Mouse (Mus musculus) G1E-ER4 (cell line): ENCODE measurements around the gene Aldh8a1. TPM values are rescaled to one million over a fixed set of nuclear protein-coding genes. Genes with fewer than 3 reads are reported as not detected.

Experiments used
- GATA1 ChIP-seq: IDR thresholded peaks from one replicate; pipeline ENCODE4 v1.8.0; 2012; ENCODE audit warnings: low read length, inconsistent platforms
- polyA plus RNA-seq: library from polyadenylated mRNA; stranded (reverse); fragments of >175 nt; gene quantifications from 2 replicates; pipeline ENCODE4 v1.2.3, GENCODE M21; 2012

The Aldh8a1 gene
- polyA plus RNA-seq = not detected in 2 replicates

DNA sequence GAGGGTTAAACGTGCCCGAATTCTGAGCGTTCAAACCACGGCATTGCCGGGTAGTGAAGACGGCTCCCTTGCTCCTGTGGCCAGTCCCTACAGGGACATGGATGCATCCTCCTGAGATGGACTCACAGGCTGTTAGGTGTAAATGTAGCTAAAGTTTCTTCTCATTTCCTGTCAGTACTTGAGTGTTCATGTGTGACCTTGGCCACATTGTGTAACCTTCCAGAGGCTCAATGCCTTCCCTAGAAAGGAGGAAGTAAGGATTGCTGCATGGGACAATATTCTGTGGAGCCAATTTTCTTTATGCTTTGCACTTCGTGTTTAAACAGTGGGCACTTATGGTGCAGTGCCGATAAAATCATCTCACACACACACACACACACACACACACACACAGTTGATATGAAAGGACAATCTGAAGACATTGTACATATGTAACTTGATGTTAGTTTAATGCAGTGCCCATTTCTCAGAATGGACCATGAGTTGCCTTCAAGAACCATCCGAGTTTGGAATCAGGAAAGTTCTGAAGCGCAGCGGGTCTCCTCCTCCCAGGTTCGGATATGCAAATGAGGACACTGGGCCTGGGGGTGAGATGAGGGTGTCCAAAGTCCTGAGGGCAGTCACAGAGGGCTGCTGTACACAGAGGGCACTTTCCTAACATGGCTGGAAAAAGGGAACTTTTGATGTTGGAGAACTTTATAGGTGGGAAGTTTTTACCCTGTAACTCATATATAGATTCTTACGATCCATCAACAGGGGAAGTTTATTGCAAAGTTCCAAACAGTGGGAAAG, at the start of gene Aldh8a1:
Gene Aldh8a1 (plus strand): TSS at position 610 of the 792 bp plus-strand sequence.
- no peak for TF ChIP-seq GATA1

DNA sequence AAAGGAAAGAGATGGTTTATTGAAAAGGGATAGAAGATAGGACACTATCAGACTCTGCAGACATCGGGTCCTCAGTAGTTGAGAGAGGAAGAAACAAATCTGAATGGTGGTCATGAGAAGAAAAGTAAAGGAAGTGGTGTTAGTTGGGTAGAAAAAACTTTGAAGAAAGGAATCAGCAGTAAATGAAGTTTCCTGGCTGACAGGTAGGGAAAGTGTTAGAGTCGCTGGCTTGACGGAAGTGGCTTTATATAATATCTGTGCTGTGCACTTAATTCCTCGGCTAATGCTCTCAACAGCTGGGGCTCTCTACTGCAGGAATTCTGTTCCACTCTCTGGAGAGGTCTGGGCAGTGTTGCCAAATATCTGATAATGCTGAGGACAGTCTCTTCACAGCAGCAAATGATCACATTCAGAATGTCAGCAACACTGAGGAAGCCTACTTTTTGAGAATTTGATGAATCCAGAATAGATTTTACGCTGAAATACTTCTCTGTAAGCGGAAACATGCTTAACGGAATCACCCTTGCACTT, 49.4 kb upstream of the Aldh8a1 start:
- no peak for TF ChIP-seq GATA1

DNA sequence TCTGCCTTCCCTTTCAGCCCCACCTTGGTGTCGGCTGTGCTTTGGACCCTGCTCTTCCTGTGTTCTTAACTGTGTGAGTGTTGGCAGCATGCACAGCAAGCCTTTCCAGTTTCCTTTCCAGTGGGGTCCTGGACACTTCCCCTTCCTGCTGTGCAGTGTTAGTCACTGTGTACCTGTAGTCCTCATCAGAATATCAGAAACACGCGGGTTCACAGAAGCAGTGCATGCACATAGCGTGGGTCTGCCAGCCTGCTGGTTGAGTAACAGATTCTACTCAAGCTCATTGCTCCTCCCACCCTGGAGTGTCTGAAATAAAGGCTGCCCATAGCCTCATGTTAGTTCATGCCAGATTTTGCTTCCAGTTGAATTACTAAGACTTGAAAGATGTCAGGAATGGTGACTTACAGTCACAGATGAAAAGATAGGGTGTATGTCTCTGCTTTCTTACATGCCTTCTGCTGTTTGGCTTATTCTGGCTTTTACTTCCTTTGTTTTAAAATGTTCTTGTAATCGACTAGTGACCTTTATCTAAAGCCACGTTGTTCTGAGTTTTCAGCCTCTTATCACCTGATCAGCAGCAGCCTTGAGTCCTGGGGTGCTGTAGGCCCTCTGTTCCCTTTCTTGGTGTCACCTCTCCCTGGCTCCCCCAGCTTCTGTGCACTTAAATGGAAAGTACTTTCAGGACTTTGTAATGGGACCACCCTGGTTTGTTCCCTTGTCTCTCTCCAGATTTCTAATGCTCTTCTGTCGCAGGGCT, 42.6 kb upstream of the Aldh8a1 start:
- peak; percentile 32 for TF ChIP-seq GATA1

DNA sequence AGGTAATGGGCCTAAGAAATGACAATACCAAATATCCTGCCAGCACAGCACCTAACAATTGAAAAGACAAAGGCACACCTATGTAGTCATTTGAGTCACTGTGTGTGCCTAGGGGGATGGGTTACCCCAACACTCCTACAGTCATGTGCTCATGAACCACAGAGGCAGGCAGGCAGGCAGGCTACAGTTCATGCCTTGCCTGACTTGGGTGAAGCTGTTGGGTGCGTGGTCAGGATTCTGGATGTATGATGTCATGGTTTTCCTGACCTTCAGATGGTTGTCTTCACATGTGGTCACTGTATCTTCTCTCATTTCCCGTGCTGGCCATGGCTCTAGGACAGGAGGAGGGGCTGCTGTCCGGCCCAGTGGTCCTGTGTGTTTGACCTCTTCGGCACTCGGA, 41.6 kb upstream of the Aldh8a1 start:
- no peak for TF ChIP-seq GATA1

DNA sequence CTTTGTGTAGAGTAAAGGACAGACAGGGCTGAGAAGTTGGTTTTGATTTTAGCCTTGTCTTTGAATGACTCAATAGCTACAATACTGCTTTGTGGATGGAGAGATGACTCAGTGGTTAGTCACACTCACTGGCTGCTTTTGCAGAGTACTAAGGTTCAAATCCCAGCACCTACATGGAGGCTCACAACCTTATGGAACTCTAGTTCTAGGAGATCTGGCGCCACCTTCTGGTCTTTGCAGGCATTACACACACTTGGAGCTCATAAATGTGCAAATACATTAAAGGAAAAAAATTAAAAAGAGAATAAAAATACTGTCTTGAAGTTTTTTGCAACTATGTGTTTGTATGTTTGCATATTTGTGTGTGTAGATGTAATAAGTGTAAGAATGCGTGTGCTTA, 39.9 kb upstream of the Aldh8a1 start:
- TF ChIP-seq GATA1 = no peak

DNA sequence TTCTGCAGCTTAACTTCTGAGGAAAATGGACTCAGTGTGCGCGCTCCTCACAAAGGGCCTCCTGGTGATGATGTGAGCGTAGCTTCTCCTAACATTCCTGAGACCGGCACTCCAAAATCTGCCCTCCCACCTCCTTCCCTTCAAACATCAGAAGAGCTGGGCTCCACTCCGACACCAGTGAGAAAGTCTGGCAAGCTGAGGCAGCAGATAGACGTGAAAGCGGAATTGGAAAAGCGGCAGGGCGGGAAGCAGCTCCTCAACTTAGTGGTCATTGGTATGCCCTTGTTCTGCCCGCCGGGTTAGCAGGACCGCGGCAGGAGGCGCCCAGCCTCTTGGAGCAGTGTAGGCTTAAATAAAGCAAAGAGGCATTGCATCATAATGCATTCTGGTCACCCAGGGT, 35.4 kb upstream of the Aldh8a1 start:
- TF ChIP-seq GATA1 = no peak

GRCm38 (mm10) chr10:21342331-21343005, 34.6 kb upstream of the Aldh8a1 start:
- no peak for TF ChIP-seq GATA1

DNA sequence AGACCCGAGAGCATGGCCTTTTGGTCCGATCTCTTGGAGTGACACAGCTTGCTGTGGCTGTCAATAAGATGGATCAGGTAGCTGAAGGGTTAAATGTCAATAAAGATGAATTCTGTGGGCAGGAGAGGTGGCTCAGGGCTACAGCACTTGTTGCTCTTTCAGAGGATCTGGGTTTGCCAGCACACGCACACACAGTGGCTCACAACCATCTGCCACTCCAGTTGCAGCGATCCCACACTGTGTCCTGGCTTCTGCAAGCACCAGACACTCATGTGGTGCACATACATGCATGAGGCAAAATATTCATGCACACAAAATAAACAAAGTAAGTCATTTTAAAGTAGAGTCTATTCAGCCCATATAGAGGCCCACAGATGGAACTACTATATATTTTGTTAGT, 29.8 kb upstream of the Aldh8a1 start:
- no peak for TF ChIP-seq GATA1

DNA sequence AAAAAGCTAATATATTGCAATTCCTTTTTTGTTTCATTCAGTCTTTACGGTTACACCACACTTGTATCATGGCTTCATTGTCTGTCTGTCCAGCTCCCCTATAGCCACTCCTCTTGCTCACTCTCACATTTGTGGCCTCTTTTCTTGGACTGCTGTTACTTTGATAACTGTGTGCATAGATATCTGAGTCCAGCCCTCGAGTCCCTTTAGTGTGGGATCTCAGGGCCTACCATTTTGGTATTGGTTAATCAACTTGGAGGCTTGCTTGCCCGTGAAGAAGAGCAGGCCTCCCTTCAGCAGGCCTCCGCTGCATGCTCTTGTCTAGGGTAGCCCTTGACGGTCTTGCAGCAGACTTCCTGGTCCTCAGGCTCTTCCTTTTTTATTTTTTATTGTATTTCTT, 27.6 kb upstream of the Aldh8a1 start:
- TF ChIP-seq GATA1 = no peak

DNA sequence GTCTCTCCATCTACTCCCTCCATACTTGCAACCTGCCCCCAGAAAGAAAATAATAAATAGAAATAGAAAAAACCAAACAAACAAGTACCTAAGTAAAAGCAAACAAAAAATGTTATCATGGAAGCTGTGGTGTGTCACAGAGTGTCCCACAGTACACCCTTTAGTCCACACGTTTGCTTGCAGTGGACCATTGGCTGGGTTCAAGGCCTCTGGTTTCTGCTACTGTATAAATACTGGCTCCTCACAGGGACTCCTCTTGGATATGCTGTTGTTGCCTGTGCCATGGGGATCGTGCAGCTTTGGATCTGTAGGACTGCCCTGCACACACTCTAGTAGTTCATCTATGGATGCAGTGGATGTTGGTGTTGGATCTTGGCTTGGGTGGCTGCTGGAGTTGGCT, 27.1 kb upstream of the Aldh8a1 start:
- no peak for TF ChIP-seq GATA1

DNA sequence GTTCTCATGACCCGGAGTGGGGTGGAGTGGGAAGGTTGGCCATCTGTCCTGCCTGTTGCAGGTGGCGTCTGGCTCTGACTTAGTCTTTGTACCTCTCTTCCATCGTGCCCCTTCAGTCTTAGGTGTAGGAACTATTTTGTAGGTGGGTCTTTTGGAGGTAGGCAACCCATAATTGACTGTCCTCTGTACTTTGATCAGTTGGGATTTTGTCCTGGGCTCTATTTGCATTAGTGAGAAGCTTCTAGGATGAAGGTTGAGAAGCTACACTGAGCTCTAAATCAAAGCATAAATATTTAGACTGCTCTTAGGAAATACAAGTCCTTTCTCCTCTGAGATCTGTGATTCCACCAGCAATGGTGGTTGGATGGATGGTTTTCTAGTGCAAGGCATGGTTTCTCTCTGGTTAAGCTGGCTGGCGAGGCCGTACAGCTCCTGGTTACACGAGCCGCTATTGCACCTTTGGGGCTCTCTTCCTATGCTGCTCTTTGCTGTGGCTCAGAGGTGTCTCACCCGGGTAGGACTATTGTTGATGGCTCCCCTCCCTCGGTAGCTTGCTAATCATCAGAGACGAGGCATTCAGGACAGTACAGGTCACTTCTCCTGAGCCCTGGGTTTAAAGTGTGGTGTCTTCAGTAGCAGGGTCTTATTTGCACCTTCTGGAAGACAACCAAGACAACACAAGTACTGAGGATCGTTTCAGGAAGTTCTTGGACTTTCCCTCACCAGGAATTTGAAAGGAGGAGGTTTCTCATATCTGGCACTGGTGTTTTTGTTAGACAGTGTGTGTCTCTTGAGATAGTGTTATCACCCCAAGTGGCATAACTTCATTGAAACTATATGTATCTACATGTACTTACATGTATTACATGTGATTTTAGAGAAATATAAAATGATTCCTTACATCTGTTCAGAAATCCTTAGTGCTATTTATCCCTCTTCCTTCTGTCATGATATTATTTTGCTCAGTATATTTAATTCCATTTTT, 26.3 kb upstream of the Aldh8a1 start:
- no peak for TF ChIP-seq GATA1

- TF ChIP-seq GATA1 = no peak
Observed at GRCm38 (mm10) chr10:21351766-21352165, 25.3 kb upstream of the Aldh8a1 start.

DNA sequence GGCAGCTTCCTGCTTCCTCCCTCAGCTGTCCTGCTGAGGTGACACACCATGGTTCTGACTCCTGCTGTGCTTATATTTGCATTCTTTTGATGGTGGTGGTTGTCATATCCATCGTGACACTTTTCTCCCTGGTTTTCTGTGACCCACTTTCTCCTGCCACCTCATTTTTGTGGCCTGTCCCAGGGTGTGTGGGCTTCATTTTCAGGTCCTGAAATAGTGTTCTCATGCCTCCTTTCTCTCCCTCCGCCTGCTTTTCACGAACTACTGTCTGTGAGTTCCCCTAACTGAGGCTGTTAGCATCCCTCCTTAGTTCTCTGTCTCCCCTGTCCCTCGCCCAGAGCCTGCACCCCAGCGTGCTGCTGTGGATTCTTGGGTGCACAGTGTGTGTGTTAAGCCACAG, 23.2 kb upstream of the Aldh8a1 start:
- no peak for TF ChIP-seq GATA1

DNA sequence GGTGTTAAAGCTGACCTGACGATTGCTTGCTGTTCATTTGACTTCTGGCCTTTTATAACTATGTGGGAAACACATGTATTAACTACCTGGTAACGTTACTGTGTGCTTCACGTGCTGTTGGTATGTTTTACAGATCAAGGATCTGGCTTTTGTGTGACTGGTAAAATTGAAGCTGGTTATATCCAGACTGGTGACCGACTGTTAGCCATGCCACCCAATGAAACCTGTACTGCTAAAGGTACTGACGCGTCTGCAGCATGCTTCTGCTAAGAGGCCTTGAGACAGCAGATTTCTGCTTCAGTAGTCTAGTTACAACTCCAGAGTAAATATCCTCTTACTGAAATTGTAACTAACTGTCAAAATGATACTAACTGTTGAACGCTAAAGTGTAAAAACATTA, 22.6 kb upstream of the Aldh8a1 start:
- no peak for TF ChIP-seq GATA1

- TF ChIP-seq GATA1 = no peak
Observed at GRCm38 (mm10) chr10:21357986-21358385, 19.1 kb upstream of the Aldh8a1 start.

- no peak for TF ChIP-seq GATA1
Observed at GRCm38 (mm10) chr10:21359086-21359485, 18.0 kb upstream of the Aldh8a1 start.
